Mouse (Mus musculus): ENCODE results near the gene Pm20d1. TPM values are rescaled to one million over a fixed set of nuclear protein-coding genes. Genes with fewer than 3 reads are reported as not detected.

Gene Pm20d1
- total RNA-seq, 2 experiments from 2014 or later = 1.0 to 2.1 TPM

DNA sequence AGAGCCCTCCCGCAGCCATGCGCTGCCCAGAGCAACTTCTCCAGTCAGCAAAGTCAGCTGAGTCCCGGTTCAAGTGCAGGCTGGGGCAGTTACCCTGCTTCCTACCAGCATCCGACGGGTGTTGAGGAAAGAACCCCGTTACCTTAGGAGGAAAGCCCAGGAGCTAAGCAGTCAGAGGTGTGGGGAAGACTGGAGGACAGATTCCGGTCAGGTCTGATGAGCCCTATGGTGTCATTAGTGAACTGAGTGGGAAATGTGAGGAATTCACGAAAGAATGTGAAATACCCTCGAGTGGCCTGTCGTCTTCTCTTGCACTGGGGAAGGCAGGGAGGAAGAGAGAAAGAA lies 70.7 kb downstream of the Pm20d1 start:
- intact Hi-C loops (cut with DNase I; ENCODE audit: low total_unique reads) = no loop called here
- DNase-seq = no peak

DNA sequence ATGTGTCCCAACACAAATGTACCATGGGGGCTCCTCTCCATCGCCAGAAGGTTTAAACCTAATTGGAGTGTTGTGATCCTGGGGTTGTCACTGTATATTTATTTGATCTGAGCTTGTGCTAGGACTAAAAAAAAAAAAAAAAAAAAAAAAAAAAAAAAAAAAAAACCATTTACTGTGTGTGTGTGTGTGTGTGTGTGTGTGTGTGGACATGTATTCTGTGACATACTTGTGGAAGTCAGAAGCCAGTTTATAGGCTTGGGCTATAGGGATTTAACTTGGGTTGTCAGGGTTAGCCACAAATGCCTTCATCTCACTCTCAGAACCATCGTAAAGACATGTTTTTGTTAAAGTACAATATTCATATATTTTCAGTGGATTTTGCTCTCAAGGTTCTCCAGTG lies 72.4 kb downstream of the Pm20d1 start:
- intact Hi-C loops (cut with DNase I; ENCODE audit: low total_unique reads) = no loop called here

More for the DNA sequence above, 72.4 kb downstream of the Pm20d1 start:
- no peak for DNase-seq

Other genes with a start within 250 kb of the Pm20d1 start
- not detected for gene Avpr1b, start 198.1 kb upstream of the Pm20d1 start, total RNA-seq (2021)
- under 1 TPM; 0.39 to 0.40 TPM for gene Ctse, start 159.1 kb upstream of the Pm20d1 start, total RNA-seq (2021)
- 1 to 10 TPM; 3.7 to 6.5 TPM for gene Rab7b, start 108.7 kb upstream of the Pm20d1 start, total RNA-seq (2021)
- gene Slc26a9, start 53.4 kb upstream of the Pm20d1 start, total RNA-seq (2021) = not detected
- 10 to 100 TPM; 43.9 to 54.7 TPM for gene Slc41a1, start 30.1 kb downstream of the Pm20d1 start, total RNA-seq (2021)
- 1 to 10 TPM; 5.3 to 8.2 TPM for gene Rab29, start 69.8 kb downstream of the Pm20d1 start, total RNA-seq (2021)
- gene Nucks1, start 113.2 kb downstream of the Pm20d1 start, total RNA-seq (2021) = 10 to 100 TPM; 66.1 to 78.8 TPM
- gene Slc45a3, start 165.6 kb downstream of the Pm20d1 start, total RNA-seq (2021) = 1 to 10 TPM; 1.0 to 1.1 TPM
- gene Elk4, start 210.2 kb downstream of the Pm20d1 start, total RNA-seq (2021) = 10 to 100 TPM; 65.1 to 65.8 TPM